Mouse (Mus musculus) G1E (cell line): ENCODE measurements around the gene Aak1. TPM values are rescaled to one million over a fixed set of nuclear protein-coding genes. Genes with fewer than 3 reads are reported as not detected.

Experiments used
- ATAC-seq: 2 replicates; pipeline ENCODE4 v1.8.0; 2016; ENCODE audit warnings: mild to moderate bottlenecking; ENCODE audit not compliant: insufficient number of reproducible peaks, poor library complexity, low FRiP score, severe bottlenecking; ENCODE audit errors: extremely low read depth
- DNase-seq: peaks from one replicate; pipeline ENCODE4 v3.0.0; 2012; ENCODE audit warnings: low spot score
- H3K27me3 ChIP-seq: 2 replicates; pipeline ENCODE4 v1.6.1; 2012; ENCODE audit warnings: mild to moderate bottlenecking, low read length, inconsistent platforms; ENCODE audit not compliant: insufficient read depth
- H3K36me3 ChIP-seq: replicated peaks from 2 replicates; pipeline ENCODE3; 2012; ENCODE audit warnings: mild to moderate bottlenecking, inconsistent platforms
- H3K4me1 ChIP-seq: 2 replicates; pipeline ENCODE4 v1.6.1; 2012; ENCODE audit warnings: low read depth, low read length, inconsistent platforms, mixed read lengths; ENCODE audit not compliant: insufficient read depth
- H3K4me3 ChIP-seq: 2 replicates; pipeline ENCODE4 v1.5.1; 2012; ENCODE audit warnings: low read depth, mild to moderate bottlenecking, inconsistent platforms, low read length, moderate library complexity, mixed read lengths
- H3K9me3 ChIP-seq: replicated peaks from 2 replicates; pipeline ENCODE4 v1.6.1; 2012; ENCODE audit warnings: inconsistent platforms
- CTCF ChIP-seq: IDR thresholded peaks from 2 replicates; pipeline ENCODE4 v1.5.1; 2012; ENCODE audit warnings: low read depth, low read length, inconsistent platforms, mixed read lengths
- GATA1 ChIP-seq: IDR thresholded peaks from 2 replicates; pipeline ENCODE4 v1.6.1; 2012; ENCODE audit warnings: borderline replicate concordance, low read length, inconsistent platforms, mixed read lengths
- GATA2 ChIP-seq: IDR thresholded peaks from 2 replicates; pipeline ENCODE4 v1.6.1; 2012; ENCODE audit warnings: low read depth, low read length, inconsistent platforms, borderline replicate concordance
- POLR2AphosphoS5 ChIP-seq: IDR thresholded peaks from 2 replicates; pipeline ENCODE4 v1.6.1; 2012; ENCODE audit warnings: low read depth, low read length, inconsistent platforms; ENCODE audit not compliant: insufficient replicate concordance
- TAL1 ChIP-seq: conservative IDR thresholded peaks from 2 replicates; pipeline ENCODE4 v1.6.1; 2012; ENCODE audit warnings: low read depth, low read length, inconsistent platforms, mixed read lengths
- polyA plus RNA-seq: library from polyadenylated mRNA; stranded (reverse); fragments of >175 nt; gene quantifications from 2 replicates; pipeline ENCODE4 v1.2.3, GENCODE M21; 2012
- total RNA-seq, 2 experiments: library from RNA; stranded (forward) in 1 of 2; stranded (reverse) in 1 of 2; fragments of 200-1000 nt in 1 of 2; fragments of >200 nt in 1 of 2; fragmentation: Nextera tagmentation in 1 of 2; gene quantifications; 2 replicates each; pipeline ENCODE4 v1.2.3; 2014 to 2017

The Aak1 gene
- total and polyA plus RNA-seq, 3 experiments, result 14.6 to 181 (median 41.0) TPM

DNA sequence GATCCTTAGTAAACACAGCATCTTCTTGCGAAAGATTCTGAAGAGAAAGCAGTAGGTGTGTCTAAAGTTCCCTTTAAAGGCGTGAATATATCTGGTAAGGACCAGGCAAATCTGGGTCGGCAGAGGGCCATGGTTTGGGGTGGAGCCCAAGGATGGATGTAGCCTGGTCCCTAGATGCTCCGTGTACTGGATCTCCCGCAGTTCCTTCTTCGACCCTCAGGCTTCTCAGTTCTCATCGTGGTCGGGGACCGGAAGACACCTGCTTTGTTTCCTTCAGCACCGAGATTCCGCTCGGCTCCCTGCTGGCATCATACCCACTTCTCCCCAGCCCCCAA, 770 bp upstream of the Aak1 start:
- no peak for TF ChIP-seq CTCF
- TF ChIP-seq GATA1, result no peak
- TF ChIP-seq TAL1, result no peak
- TF ChIP-seq GATA2, result no peak
- no peak for TF ChIP-seq POLR2AphosphoS5
- DNase-seq (no peak), ATAC-seq (no peak)
- peaks cover 56% of the 10 kb centered on the region for H3K4me1 ChIP-seq
- H3K9me3 ChIP-seq, result no peaks in the 10 kb centered on the region
- H3K36me3 ChIP-seq, result peaks cover 14% of the 10 kb centered on the region
- H3K4me3 ChIP-seq, result peak overlapping the region; percentile 85
- no peaks in the 10 kb centered on the region for H3K27me3 ChIP-seq

DNA sequence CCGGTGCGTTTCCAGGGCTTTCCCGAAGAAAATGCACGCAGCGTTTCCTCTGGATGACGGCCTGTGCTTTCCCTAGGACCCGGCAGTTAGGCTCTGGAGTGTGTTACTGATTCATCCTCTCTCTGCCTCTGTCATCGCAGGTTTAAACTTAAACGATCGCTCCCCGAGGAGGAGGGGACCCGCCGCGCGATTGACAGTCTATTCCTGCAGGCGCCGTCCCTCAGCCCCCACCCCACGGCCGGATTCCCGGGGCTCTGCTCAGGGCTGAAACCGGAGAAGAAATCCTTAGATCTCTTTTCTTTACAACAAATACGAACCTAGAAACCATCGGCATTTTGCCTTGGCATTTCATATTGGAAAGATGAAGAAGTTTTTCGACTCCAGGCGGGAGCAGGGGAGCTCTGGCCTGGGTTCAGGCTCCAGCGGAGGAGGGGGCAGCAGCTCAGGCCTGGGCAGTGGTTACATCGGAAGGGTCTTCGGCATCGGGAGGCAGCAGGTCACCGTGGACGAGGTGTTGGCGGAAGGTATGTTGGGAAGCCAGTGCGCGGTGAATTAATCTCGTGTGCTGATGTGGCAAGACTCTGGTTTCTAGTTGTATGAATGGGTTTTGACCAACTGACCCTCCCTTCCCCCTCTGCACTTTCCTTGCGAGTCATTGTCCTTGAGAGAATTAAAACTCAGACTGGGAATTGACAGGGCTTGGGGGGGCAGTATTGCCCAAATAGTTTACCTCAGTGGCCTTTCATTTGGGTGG, 552 bp downstream of the Aak1 start:
- Histone ChIP-seq H3K4me1 (peaks cover 65% of the 10 kb centered on the region), H3K36me3 (peaks cover 27% of the 10 kb centered on the region), H3K9me3 (no peaks in the 10 kb centered on the region), H3K27me3 (no peaks in the 10 kb centered on the region), H3K4me3 (peak overlapping the region; percentile 85)
- TF ChIP-seq CTCF (no peak), GATA1 (no peak), GATA2 (no peak), TAL1 (no peak), POLR2AphosphoS5 (no peak)
- DNase-seq (peak; percentile 56), ATAC-seq (no peak)

DNA sequence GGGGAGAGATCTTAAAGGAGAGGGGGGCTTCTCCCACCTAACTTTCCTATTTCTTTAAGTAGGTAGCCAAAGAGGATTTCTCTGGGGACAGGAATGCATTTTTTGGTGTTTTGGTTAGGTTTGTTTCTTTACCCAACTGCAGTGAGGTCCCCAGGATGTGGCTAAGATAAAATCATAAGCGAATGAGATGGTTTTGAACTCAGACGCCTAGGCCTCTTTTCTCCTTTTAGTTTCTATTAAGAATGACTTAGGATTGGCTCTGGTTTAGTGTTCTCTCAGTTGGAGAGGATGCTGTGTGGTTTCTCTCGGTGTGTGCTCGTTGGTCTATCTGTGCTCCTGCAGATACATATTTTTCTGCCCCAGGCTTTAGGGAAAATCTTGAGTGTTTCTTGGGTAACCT, 1.3 kb downstream of the Aak1 start:
- Histone ChIP-seq H3K9me3 (no peaks in the 10 kb centered on the region), H3K27me3 (no peaks in the 10 kb centered on the region), H3K4me1 (peaks cover 68% of the 10 kb centered on the region), H3K36me3 (peaks cover 32% of the 10 kb centered on the region), H3K4me3 (peak overlapping the region; percentile 85)
- TF ChIP-seq TAL1, result no peak
- no peak for TF ChIP-seq GATA1
- no peak for TF ChIP-seq GATA2
- TF ChIP-seq POLR2AphosphoS5, result no peak
- TF ChIP-seq CTCF, result no peak
- DNase-seq, result no peak
- no peak for ATAC-seq

DNA sequence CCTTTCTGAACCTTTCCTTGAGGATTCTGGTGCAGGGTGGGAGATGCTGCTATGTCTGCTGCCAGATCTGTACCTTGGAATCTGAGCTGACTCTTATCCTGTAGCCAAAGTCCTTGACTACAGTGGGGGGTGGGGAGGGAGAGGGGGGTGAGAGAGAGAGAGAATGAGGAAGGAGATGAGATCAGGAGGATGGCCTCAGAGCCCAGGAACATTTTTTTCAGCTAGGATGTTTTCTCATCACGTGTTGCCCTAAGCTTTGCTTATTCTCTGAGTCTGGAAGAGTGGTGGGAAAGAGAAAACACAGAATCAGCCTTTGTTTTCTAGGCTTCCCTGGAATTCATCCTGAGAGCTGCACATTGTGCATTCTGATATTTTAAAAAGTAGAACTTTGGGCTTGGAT, 2.2 kb downstream of the Aak1 start:
- ATAC-seq (no peak), DNase-seq (no peak)
- Histone ChIP-seq H3K27me3 (no peaks in the 10 kb centered on the region), H3K4me1 (peaks cover 76% of the 10 kb centered on the region), H3K36me3 (peaks cover 36% of the 10 kb centered on the region), H3K4me3 (peak overlapping the region; percentile 85; the same call in 1 of the 2 replicates), H3K9me3 (no peaks in the 10 kb centered on the region)
- TF ChIP-seq CTCF, result no peak
- no peak for TF ChIP-seq GATA1
- TF ChIP-seq TAL1, result no peak
- no peak for TF ChIP-seq GATA2
- no peak for TF ChIP-seq POLR2AphosphoS5

DNA sequence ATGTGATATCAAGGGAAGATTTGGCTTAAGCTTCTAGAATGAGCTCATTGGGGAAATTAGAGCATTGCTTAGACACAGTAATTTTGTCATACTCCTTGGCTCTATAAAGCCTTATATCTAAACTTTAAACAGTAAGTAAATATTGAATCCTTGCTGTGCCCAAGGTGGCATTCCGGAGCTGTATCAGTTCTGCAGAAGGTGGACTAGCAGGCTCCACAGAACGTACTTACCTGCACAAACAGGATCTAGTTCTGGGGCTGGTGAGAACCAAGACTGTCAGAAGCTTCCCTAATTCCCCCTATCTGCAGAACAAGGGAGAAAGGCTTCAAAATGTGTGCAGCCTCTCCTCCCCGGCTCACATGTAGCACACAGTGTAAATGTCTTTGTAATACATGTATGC, 4.6 kb downstream of the Aak1 start:
- ATAC-seq, result no peak
- H3K36me3 ChIP-seq, result peaks cover 50% of the 10 kb centered on the region
- H3K9me3 ChIP-seq, result no peaks in the 10 kb centered on the region
- H3K4me3 ChIP-seq, result no peak overlapping the region
- TF ChIP-seq POLR2AphosphoS5 (no peak), GATA2 (no peak), GATA1 (no peak), CTCF (no peak)
- H3K4me1 ChIP-seq, result peaks cover 81% of the 10 kb centered on the region
- H3K27me3 ChIP-seq, result no peaks in the 10 kb centered on the region
- DNase-seq, result no peak

DNA sequence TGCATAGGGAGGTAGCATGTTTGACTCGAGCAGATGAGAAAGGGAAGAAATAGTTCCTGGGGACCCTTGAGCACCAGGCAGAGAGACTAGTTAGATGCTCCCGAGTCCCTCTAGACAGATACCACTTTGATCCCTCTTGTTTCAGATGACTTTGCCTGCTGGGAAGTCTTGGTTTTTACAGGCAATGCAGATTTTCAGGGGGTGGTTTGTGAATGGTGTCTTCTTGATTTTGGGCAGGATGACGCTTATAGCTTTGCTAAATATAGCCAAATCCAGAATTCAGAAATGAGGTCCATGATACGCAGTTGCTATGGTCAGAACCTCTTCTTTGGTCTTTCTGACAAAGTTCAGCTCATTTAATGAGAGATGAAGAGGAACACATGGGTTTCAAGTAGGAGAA, 5.6 kb downstream of the Aak1 start:
- ATAC-seq (no peak), DNase-seq (no peak)
- H3K4me1 ChIP-seq, result peaks cover 84% of the 10 kb centered on the region
- TF ChIP-seq POLR2AphosphoS5, result no peak
- no peak for TF ChIP-seq GATA1
- TF ChIP-seq CTCF, result no peak
- TF ChIP-seq GATA2, result no peak
- TF ChIP-seq TAL1, result no peak
- H3K4me3 ChIP-seq, result no peak overlapping the region
- no peaks in the 10 kb centered on the region for H3K27me3 ChIP-seq
- no peaks in the 10 kb centered on the region for H3K9me3 ChIP-seq
- H3K36me3 ChIP-seq, result peaks cover 59% of the 10 kb centered on the region

DNA sequence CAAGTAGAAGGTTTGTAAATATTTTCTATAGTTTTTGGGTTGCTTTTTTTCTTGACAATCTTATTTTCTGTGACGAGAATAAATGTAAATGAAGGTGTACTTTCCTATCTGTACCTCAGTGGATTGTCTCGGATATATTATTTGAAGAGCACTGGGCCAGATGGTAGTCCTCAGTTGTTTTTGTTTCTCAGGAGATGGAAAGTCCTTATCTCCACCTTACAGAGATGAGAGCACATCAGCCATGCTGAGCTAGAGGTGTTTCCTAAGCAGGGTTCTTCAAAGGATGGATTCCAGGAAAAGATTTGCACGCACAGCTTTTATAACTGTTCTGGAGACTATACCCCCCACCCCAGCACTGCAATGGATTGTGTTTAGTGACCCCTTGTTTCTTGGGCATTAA, 9.3 kb downstream of the Aak1 start:
- TF ChIP-seq GATA2, result no peak
- no peak for TF ChIP-seq POLR2AphosphoS5
- no peak for DNase-seq
- peaks cover 84% of the 10 kb centered on the region for H3K36me3 ChIP-seq
- no peak for ATAC-seq
- no peaks in the 10 kb centered on the region for H3K27me3 ChIP-seq
- no peak overlapping the region for H3K4me3 ChIP-seq
- H3K4me1 ChIP-seq, result peaks cover 57% of the 10 kb centered on the region
- H3K9me3 ChIP-seq, result no peaks in the 10 kb centered on the region
